Mouse (Mus musculus) urinary bladder, postnatal 0 days (tissue): ENCODE data around the gene Jchain. TPM values are rescaled to one million over a fixed set of nuclear protein-coding genes. Genes with fewer than 3 reads are reported as not detected.

ENCODE experiments used
- polyA plus RNA-seq: library from polyadenylated mRNA; unstranded; fragments of >200 nt; fragmentation: Nextera tagmentation; extraction: Ambion mirVana; gene quantifications from 2 replicates; pipeline ENCODE4 v1.2.1, GENCODE M21; 2015

Gene Jchain
- polyA plus RNA-seq, result 0.12 and 0.15 TPM in 2 replicates

GRCm38 (mm10) chr5:88527657-88528056 lies at the start of gene Jchain:
Jchain (minus strand) TSS chr5:88527891.

GRCm38 (mm10) chr5:88564501-88565147 lies 36.9 kb upstream of the Jchain start, which contains the start of gene Rufy3:
Rufy3 (plus strand) TSS chr5:88565040.

GRCm38 (mm10) chr5:88554086-88554886 lies 26.6 kb upstream of the Jchain start, which contains the start of gene Utp3:
Utp3 (plus strand) TSS chr5:88554462.

GRCm38 (mm10) chr5:88487675-88488074 lies 40.0 kb downstream of the Jchain start, which contains the start of gene Enam:
Enam (plus strand) TSS chr5:88487975.

Other genes starting within 250 kb of the Jchain start
- not detected in 2 replicates for gene Prol1, start 210.6 kb downstream of the Jchain start, polyA plus RNA-seq
- not detected in 2 replicates for gene Amtn, start 151.8 kb downstream of the Jchain start, polyA plus RNA-seq
- gene Ambn, start 71.9 kb downstream of the Jchain start, polyA plus RNA-seq, result not detected in 2 replicates
- not detected in 2 replicates for gene Enam, start 39.9 kb downstream of the Jchain start, polyA plus RNA-seq
- gene Utp3, start 26.6 kb upstream of the Jchain start, polyA plus RNA-seq, result 43.9 and 51.2 TPM in 2 replicates
- 8.7 and 10.8 TPM in 2 replicates for gene Rufy3, start 37.1 kb upstream of the Jchain start, polyA plus RNA-seq
- gene Grsf1, start 148.3 kb upstream of the Jchain start, polyA plus RNA-seq, result 29.4 and 33.3 TPM in 2 replicates
- gene Mob1b, start 193.0 kb upstream of the Jchain start, polyA plus RNA-seq, result 7.6 and 9.0 TPM in 2 replicates
- 7.7 and 12.6 TPM in 2 replicates for gene Dck, start 237.1 kb upstream of the Jchain start, polyA plus RNA-seq